Comparison of ENCODE assay signal across 18 mouse cellular contexts in genomic region chr5:30952551-30952950, GRCm38 (mm10). TPM values are rescaled to one million over a fixed set of nuclear protein-coding genes. Genes with fewer than 3 reads are reported as not detected.
"Had no signal": no experiment of that assay in that cellular context is flagged by ENCODE, and none has a peak within 500 bp of the region (broad histone marks: within the 10 kb centered on the region; RNA-seq: fewer than 3 reads in every experiment).

No protein-coding gene starts in this region.

- H3K9ac ChIP-seq: liver, embryonic 14.5 days; lung, embryonic 15.5 days; midbrain, embryonic 13.5 days had no signal

- H3K27me3 ChIP-seq: lung, embryonic 15.5 days; megakaryocyte, embryonic 14.5 days; midbrain, embryonic 13.5 days had no signal

- H3K27ac ChIP-seq: kidney, postnatal 0 days; liver, embryonic 14.5 days; lung, embryonic 15.5 days; midbrain, embryonic 10.5 days; midbrain, embryonic 13.5 days had no signal

- H3K4me3 ChIP-seq: lung, embryonic 15.5 days; megakaryocyte, embryonic 14.5 days; midbrain, embryonic 10.5 days; midbrain, embryonic 13.5 days had no signal

- DNase-seq: kidney, adult 2 months; kidney, postnatal 25 days; lung, adult 18-20 months; lung, postnatal 10 days; lung, postnatal 36 days; thymus, adult 18-20 months; thymus, postnatal 36 days had no signal

- H3K9me3 ChIP-seq: lung, embryonic 15.5 days; megakaryocyte, embryonic 14.5 days; midbrain, embryonic 10.5 days; midbrain, embryonic 13.5 days had no signal

RNA-seq across cellular contexts. Expression of gene Cgref1, which starts 7.2 kb away (rescaled TPM):
- total RNA-seq: monocyte, adult 5-6 weeks had no signal

RNA-seq across cellular contexts. Expression of gene Tcf23, which starts 15.9 kb away (rescaled TPM):
- total RNA-seq: monocyte, adult 5-6 weeks had no signal
- polyA plus RNA-seq: limb, embryonic 11.5 days; midbrain, embryonic 13.5 days; midbrain, embryonic 16.5 days; neural tube, embryonic 11.5 days; neural tube, embryonic 14.5 days had no signal
